Mouse (Mus musculus): Measurements from ENCODE around the gene Klf7. TPM values are rescaled to one million over a fixed set of nuclear protein-coding genes. Genes with fewer than 3 reads are reported as not detected.

Klf7 gene
- total RNA-seq, 4 experiments from 2014 or later: 15.1 to 32.1 (median 27.0) TPM

DNA sequence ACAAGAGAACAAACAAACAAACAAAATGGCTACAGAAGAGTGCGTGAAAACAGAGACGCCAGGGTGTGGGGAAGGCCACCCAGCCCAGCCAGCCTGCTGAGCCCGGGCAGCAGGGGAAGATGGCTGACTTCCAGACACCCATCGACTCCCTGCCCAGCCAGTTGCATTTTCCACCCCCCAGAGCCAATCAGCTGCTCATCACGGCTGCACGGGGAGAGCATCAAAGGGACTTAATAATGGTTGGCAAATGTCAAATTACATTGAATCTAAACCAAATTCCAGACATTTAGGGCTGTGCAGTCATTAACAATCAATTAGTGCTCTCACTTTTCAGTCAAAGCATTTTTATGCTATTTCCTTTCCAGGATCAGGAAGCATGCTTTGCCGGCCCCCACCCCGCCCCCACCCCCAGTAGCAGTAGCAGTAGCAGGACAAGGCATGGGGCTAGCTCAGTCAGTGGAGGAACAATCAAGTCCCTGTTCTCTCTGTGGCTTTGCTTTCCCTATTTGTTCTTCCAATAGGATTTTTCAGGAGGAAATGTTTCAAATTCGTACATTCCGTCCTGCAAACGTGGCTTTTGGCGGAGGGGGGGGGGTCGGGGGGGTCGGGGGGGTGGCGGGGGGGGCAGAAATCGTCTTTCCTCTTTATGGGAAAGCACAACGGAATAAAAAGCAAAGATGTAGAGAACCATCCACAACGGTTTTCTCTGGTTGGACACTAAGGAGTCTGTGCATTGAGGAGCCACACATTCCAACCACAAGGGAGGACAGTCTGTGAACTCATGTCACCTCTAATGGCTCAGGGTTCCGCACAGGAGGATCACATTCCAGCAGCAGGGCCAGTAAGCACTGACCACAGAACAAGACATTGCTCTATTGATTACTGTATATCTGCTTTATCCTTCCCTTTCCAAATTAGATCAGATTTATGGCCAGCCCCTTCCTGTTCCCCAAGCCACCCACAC is 101.1 kb downstream of the Klf7 start:
- no peak for DNase-seq

DNA sequence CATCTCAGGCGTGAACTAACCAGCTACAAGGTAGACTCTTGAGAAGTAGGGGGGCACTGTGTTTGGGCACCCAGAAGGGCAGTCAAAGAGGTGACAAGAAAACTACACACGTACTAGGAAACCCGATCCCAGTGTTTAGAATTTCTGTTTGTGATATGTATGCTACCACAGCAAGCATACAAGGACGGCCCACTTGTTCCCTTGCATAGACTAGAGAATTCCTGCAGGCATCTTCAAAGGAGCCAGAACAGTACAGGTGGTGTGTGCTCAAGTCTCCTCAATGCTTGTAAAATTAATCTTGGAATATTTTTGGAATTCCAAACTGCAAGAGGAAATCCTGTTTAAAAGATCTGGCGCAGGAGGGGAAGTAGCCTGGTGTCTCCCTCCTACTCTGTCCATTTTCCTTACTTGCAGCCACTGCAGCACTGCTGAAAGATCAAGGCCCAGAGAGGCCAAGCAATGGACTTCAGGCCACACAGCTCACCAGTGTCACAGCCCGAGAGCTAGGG is 102.9 kb downstream of the Klf7 start:
- no peak for DNase-seq

DNA sequence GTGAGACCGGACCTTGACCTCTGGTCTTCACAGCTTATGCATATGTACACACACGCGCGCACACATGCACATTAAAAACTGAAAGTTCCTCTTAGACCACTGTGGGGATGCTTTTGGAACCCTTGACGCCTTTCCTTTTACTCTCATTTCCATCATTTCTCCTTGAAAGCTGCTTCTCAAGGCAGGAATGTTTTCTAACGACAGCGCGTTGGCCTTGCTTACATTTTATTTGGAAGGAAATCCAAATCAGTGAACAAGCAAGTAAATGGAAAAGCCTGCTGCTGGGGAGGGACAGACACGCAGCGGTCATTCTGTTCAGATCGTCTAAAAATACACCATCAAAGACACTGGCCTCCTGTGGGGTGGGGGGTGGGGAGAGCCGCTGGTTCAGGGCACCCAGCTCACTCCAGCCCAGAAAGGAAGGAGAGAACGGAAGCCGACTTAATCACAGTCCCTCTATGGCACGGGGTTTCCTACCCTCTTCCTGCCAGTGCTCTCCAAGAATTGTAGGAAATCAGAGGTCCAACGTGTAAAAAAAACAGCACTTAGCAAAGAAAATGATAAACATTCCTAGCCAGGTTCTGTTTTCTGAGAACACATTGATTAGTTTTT is 103.5 kb downstream of the Klf7 start:
- DNase-seq: peak; percentile 19

DNA sequence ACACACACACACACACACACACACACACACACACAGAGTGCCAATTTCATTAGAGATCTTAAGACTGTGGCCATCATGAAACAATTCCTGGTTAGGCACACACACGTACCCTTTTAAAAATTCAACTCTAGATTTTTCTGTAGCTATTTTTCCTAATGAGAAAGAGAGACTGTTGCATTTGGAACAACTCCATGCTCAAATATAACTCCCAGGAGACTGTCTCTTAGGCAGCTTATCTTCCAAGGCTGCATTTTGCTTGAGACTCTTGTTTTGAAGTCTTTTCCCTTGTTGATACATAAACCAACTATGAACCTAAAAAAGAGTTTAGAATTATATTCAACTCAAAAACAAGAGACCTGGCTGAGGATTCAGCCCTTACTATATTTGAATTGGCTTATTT is 108.0 kb downstream of the Klf7 start:
- DNase-seq: no peak

DNA sequence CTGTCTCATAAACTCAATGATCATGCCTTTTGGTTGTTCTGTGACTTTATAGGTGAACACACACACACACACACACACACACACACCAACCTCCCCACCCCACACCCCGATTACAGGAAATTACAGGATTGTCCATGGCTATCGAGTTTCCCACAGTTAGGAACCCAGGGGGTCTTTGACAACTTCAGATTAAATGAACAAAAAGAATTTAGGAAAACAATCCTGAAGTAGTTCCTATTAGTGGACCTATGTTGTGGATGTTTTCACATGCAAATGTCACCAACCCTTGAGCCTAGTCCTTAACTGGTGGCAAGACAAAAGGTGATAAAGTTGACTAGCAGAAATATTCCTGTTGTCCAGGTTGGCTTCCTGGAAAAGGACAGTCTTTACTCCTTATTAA is 113.1 kb downstream of the Klf7 start:
- DNase-seq: no peak

DNA sequence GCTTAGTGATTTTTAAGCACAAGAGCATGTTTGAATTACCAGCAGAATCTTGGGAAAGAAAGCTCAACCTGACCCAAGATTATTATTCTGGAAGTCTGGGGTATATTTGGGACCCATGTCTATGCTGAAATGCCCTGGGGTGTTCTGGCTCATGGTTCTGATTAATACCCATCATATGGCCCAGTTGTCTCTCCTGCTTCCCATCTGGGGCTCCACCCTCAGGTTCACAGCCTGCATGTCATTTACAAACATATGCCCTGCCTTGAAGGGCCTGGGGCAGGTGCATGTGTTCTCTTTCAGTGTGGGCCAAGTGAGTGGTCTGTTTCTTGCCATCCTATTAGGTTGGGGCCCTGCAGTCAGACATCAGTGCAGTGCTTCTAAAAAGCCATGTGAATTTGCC is 114.1 kb downstream of the Klf7 start:
- DNase-seq: no peak

DNA sequence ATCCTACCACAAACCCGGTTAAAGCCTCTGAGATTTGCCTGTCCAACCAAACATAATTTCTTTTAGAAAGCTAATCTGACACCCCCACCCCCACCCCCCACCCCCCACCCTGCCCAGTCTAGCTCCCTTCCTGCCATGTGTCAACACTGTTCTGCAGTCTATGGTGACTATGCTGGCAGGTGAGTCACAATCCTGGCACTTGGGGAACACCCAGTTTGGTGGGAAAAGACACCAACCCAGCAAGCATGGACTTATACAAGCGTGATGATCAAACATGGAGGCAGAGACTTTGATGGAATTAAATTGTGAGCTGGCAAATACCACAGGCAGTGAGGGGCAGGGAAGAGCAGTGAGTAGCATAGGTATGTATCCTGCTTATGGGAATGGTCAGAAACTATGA is 116.9 kb downstream of the Klf7 start:
- DNase-seq: no peak

DNA sequence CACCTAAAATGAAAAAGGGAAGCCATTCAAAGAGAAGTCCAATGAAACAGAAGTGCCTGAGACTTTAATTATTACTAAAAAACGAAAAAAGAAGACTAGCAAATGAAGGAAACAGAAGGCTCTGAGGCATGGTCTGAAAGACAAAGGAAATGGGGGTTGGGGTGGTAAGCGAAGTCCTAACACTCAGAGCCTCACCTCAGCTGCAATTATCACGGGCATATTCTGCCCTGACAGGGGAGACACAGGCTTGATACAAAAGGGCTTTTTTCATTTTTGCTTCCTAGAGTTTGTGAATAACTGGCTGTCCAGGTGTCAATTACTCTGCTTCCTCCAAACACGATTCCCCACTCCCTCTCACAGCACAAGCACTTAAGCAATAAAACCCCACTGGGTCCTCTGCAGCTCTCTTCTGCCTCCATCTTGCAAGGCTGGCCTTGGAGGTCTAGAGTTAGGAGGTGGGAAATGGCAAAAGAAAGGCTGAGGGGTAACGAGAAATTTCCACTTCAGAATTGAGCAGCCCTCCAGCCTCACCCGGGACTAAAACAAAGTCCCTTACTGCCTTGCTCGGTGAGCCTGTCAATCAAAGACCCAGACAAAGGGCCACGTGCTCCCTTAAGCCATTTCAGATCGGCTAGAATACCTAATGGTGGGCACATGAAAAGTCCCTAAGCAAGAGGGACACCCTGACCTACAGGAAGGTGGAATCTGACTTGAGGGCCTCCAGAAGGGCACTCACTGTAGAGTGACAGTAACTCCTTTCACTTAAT is 118.4 kb downstream of the Klf7 start:
- DNase-seq: no peak

DNA sequence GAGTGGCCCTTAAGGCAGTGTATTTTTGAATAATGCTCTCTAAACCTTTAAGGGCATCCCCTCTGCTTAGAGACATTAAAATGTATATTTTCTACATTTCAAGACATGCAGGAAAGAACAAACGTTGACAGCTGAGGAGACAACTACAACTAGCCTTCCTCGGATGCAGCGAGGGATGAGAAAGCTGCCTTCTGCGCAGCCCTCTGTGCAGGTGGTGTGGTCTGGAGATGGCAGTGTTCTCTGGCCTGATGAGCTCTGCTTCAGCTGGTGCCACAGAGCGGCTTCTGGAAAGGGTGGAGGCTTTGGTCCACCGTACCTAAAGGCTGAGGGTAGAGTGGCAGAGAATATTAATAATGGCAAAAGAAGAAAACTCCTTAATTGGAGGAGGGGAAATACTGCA is 120.0 kb downstream of the Klf7 start:
- DNase-seq: no peak

DNA sequence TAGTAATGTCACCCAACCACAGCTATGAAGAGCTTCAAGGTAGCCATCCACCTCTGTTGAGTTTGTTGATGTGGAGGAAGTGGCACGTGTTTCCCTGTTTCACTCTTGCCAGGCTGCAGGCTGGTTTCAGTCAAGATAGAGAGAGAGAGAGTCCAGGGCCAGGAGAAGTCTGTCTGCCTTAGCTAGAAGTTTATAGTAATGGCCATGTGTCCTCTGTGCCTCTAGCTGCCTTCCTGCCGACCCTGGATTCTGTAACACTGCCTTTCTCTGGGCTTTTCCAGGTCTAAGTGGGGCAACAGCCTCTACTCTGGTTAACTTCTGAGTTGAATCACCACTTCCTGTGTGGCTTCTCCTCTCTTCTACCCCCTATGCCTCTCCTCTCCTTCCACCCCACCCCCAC is 121.5 kb downstream of the Klf7 start:
- no peak for DNase-seq

DNA sequence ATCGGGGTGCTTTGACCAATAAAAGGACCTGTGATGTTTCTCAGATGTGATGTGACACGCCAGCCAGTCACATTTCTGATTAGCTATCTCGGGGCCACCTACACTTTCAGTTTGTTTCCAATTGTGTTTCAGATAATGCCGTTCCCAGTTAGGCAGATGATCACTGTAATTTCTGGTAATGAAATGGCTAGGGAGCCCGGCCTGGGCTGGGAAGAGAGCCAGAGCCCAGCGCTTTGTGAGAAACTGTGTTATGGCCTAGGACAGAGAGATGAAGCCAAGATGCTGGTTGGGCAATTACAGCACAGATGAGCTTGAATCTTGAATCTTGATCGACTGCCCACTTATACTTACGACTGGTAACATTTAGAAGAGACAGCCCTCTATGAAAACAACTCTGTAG is 122.6 kb downstream of the Klf7 start:
- DNase-seq: no peak

DNA sequence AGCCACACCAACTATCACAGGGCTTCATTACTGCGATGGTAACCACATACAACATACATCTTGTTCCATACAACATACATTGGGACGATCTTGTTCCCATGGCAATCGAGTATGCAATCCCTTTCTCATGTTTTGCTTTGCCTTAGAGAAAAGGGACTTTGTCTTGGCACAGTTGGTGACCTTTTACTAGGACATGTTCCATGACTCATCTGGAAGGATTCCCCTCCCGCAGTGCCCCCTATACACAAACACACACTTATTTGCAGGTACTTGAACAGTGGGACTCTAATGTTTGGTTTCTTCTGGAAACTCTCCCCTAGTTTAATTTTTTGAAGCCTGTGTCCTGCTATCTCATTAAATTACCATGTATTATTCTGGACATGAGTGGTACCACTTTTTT is 123.2 kb downstream of the Klf7 start:
- DNase-seq: no peak

DNA sequence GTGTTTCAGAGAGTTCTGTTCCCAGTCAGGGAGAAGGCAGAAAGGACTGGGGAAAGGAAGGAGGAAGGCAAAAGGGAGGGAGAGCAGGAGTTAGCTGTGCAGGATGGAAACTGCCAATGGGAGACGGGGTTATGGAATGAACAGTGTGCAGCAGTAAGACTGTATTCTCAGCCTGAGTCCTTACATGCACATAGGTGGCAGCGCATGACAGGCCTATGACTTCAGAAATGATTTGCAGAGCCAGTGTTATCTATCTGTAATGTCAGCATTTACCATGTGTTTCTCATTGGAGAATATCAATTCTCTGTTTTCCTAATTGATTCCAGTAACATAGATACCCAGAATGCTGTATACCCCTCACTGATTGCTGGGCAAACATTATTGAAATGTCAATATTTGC is 123.9 kb downstream of the Klf7 start:
- no peak for DNase-seq

DNA sequence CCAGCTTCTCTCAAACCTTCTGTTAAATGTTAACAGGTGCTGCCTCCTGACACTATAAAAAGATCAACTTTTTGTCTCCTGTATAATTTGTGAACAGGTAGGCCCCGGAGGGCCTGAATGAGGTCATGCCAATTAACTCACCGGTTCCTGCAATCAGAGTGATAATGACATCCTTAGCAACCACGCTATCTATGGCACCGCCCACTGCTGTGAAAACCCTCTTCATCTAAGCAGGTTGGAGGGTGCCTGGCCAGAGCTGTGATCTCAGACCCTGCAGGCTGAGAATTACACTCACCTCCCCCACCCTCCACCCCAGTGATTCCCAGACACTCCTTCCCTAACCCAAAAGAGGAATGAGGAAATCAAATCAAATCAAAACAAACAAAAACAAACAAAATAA is 126.3 kb downstream of the Klf7 start:
- no peak for DNase-seq

DNA sequence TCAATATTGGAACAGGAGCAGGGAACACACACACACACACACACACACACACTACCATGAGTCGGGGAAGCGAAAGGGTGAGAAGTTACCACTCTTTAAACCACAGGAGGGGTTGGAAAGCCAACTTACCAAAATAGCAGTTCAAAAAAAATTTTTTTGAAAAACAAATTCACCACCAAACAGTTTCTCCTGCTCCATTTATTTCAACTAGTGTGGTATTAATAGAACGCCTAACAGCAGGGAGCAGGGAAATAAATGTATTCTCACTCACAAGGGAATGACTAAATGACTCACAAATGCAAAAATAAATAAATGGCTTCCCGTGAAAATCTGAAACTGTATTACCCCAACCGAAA is 127.0 kb downstream of the Klf7 start:
- DNase-seq: no peak

DNA sequence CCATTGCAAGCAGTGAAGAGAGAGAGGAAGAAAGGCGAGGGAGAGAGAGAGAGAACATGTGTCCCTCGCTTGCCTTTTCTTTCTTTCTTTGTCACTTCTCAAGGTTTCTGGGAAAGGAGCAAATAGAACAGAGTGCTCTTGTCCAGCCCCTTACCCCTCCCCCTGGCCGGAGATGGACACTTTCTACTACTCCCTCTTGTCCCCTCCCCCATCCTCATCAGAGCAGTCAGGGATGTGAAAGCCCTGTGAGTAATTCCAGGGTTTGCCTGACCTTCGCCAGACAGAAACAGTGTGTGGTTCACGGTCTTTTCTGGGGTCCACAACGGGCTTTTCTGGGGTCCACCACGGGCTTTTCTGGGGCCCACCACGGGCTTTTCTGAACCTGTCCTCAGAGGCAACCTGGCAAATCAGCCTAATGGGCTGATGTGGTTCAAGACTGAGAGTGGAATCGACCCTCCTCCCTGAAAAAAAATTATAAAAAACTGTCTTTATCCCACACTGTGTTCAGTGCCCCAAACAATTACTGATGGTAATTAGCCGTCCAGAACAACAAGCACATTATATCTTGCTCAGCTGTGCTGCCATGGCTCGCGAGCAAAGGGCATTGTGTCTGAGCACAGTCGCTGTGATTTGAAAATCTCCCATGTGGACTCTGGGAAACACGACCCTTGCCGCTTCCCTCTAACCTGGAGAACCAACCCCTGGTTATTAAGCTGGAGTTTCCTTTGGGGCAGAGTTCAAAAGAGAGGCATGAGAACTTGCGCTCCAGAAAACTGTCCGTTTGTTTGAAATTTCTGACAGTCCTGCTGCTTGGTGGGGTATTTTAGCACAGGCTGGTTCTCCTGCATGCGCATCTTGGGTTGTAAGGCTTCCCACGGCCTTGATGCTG is 127.6 kb downstream of the Klf7 start:
- DNase-seq: peak; percentile 39

DNA sequence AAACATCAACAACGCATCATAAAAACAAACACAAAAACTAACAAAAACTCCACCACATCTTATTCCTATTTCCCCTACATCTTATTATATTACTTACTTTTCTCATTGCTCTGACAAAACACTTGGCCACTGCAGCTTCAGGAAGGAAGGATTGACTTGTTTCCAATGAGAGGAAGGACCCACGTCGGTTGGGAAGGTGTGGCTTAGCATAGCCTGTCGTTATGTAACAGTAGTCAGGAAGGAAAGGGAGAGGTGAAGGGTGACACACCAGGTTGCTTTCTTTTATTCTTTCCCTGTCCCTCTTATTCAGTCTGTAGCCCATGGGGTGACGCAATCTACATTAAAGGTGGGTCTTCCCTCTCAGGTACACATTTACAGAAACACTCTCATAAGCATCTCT is 129.6 kb downstream of the Klf7 start:
- no peak for DNase-seq

DNA sequence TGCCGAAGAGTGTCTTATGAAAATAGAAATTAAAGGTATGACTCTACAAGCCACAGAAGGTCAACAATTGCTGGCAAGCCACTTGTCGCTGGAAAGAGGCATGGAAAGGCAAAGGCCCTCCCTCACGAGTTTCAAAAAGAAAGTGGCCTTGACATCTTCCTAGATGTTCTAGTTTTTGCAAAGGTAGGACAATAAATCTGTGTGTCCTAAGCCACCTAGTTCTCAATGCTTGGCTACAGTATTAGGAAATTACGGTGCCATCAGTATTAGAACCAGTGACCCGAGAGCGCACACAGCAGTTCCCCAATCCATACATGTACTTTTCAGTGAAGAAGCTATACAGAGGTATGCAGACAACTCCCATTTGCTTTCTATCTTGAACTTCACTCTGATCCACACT is 131.7 kb downstream of the Klf7 start:
- peak; percentile 24 for DNase-seq

DNA sequence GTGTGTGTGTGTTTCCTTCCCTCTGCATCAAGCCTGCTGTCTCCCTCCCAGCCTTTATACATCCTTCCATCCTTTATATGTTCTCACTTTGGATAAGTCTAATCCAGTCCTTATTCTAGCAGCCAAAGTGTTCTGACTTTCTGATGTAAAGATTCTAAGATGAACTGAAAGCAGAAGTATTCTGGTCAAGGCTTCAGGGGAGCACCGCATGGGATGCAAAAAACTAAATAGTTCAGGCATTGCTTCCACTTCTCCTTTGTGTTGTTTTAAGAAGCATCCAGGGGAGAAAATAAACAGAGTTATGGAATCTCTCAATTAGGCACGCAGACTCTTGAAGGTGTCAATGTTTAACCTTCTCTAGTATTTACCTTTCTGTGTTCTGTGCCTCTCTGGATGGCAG is 141.3 kb downstream of the Klf7 start:
- no peak for DNase-seq
